Mouse (Mus musculus): ENCODE measurements around the gene Gm7173. TPM values are rescaled to one million over a fixed set of nuclear protein-coding genes. Genes with fewer than 3 reads are reported as not detected.

Gm7173 gene
- total RNA-seq (2014; fragmentation: Nextera tagmentation) (not detected in 2 replicates), total RNA-seq (2017) (under 0.01 TPM in 1 of 2 replicates, not detected in the other), polyA plus RNA-seq (2012) (not detected in 2 replicates)

DNA sequence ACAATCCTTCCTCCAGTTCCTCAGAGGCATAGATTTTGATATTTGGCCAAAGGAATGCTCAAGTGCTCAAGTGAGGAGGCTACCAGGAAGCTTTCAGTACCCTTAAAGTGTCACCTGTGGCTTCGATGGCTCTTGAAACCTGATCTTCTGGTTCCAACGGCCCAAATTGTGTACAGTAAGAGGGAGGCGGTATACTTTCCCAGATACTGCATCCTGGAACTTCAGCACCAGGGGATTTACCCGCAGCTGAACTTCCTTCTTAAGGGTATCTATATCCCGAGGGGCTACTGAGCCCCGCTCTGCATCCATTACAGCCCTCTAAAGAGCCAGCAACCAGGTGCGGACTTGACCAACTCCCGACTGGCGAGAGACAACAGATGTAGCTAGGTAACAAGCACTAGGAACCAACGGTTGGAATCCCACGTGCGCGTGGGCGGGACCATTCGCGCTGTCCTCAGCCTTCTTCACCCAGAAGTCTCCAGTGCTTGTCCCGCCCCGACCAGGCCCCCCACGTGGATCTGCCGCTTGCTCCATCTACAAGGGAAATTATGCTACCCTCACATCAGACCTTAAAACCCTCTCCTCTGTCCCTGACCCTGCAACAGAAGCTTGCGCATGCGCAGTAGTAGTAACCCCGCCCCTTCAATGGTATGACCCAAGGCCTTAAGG is at the start of gene Gm7173:
TSS of gene Gm7173 (minus strand) at position 309 of the 669 bp plus-strand sequence.
- DNase-seq (ENCODE audit: low spot score): no peak

DNA sequence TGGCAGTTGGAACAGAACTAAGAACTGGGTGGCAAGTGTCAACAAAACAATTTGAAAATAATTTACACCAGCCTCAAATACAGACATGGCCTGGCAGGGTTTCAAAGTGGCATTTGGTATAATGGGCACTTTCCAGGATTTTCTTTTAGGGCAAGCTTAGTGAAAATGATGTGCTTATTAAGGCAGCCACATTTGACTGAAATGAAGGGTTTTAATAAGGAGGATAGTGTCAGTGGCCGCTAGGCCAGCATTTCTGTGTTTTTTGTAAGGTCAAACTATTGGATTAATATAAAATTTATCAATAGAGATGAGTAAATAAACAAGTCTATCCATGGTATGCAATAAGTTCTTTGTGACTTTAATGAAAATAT is 546 bp upstream of the Gm7173 start:
- TF ChIP-seq GATA1 (IDR thresholded peaks at IDR 0.05; ENCODE audit: borderline replicate concordance, low read length) (no peak), POLR2AphosphoS5 (IDR thresholded peaks at IDR 0.05; ENCODE audit: insufficient replicate concordance, low read depth, low read length) (no peak), TAL1 (conservative IDR thresholded peaks at IDR 0.05; ENCODE audit: low read depth, low read length) (no peak), CTCF (IDR thresholded peaks at IDR 0.05; ENCODE audit: low read depth, low read length) (no peak), GATA2 (IDR thresholded peaks at IDR 0.05; ENCODE audit: borderline replicate concordance, low read depth, low read length) (no peak)
- Histone ChIP-seq H3K9me3 (replicated peaks) (0 out of 2 replicates have a peak, but pooled peaks cover 3% of the 10 kb centered on the region), H3K36me3 (replicated peaks) (no peaks in the 10 kb centered on the region), H3K4me3 (ENCODE audit: low read depth, low read length) (no peak overlapping the region), H3K4me1 (ENCODE audit: insufficient read depth, low read depth, low read length) (no peaks in the 10 kb centered on the region), H3K27me3 (ENCODE audit: insufficient read depth, low read length) (no peaks in the 10 kb centered on the region)
- DNase-seq (ENCODE audit: low spot score) (no peak), ATAC-seq (ENCODE audit: extremely low read depth, insufficient number of reproducible peaks, low FRiP score, poor library complexity, severe bottlenecking) (no peak)

More for the DNA sequence above, at the start of gene Gm7173:
- 0 out of 2 replicates have a peak, but pooled peaks cover 3% of the 10 kb centered on the region for H3K9me3 ChIP-seq (replicated peaks)
- no peaks in the 10 kb centered on the region for H3K4me1 ChIP-seq (ENCODE audit: insufficient read depth, low read depth, low read length)
- no peaks in the 10 kb centered on the region for H3K27me3 ChIP-seq (ENCODE audit: insufficient read depth, low read length)
- no peak for ATAC-seq (ENCODE audit: extremely low read depth, insufficient number of reproducible peaks, low FRiP score, poor library complexity, severe bottlenecking)
- no peak within 1 kb of the TSS for H3K4me3 ChIP-seq (ENCODE audit: low read depth, low read length)
- no peak for TF ChIP-seq TAL1 (conservative IDR thresholded peaks at IDR 0.05; ENCODE audit: low read depth, low read length)
- TF ChIP-seq GATA1 (IDR thresholded peaks at IDR 0.05; ENCODE audit: borderline replicate concordance, low read length): no peak
- TF ChIP-seq GATA2 (IDR thresholded peaks at IDR 0.05; ENCODE audit: borderline replicate concordance, low read depth, low read length): no peak
- no peak for TF ChIP-seq CTCF (IDR thresholded peaks at IDR 0.05; ENCODE audit: low read depth, low read length)
- TF ChIP-seq POLR2AphosphoS5 (IDR thresholded peaks at IDR 0.05; ENCODE audit: insufficient replicate concordance, low read depth, low read length): no peak
- H3K36me3 ChIP-seq (replicated peaks): no peaks in the 10 kb centered on the region

DNA sequence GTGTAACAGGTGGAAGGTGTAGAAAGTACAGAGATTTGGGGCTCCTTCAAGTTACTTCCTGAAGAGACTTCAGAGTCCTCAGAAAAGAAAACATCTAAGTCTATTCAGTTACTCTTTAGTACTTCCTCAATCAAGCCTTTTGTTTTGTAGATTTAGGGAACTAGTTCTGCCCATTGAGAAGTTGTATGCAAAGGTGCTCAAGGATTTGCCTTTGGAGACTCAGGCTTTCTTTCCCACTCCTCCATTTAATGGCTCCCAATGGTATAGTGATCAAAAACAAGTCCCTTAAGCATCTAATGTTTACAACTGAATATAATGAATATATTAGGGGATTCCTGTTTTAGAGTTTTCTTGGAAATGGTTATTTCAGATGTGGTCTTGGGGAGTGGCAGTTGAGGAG is 200.3 kb downstream of the Gm7173 start:
- ATAC-seq (ENCODE audit: extremely low read depth, insufficient number of reproducible peaks, low FRiP score, poor library complexity, severe bottlenecking) (no peak), DNase-seq (ENCODE audit: low spot score) (no peak)
- Histone ChIP-seq H3K4me1 (ENCODE audit: insufficient read depth, low read depth, low read length) (no peaks in the 10 kb centered on the region), H3K27me3 (ENCODE audit: insufficient read depth, low read length) (no peaks in the 10 kb centered on the region), H3K36me3 (replicated peaks) (no peaks in the 10 kb centered on the region), H3K4me3 (ENCODE audit: low read depth, low read length) (no peak overlapping the region), H3K9me3 (replicated peaks) (no peaks in the 10 kb centered on the region)
- TF ChIP-seq POLR2AphosphoS5 (IDR thresholded peaks at IDR 0.05; ENCODE audit: insufficient replicate concordance, low read depth, low read length): no peak
- no peak for TF ChIP-seq TAL1 (conservative IDR thresholded peaks at IDR 0.05; ENCODE audit: low read depth, low read length)
- TF ChIP-seq GATA2 (IDR thresholded peaks at IDR 0.05; ENCODE audit: borderline replicate concordance, low read depth, low read length): no peak
- TF ChIP-seq CTCF (IDR thresholded peaks at IDR 0.05; ENCODE audit: low read depth, low read length): no peak
- TF ChIP-seq GATA1 (IDR thresholded peaks at IDR 0.05; ENCODE audit: borderline replicate concordance, low read length): no peak

Other genes starting within 250 kb of the Gm7173 start
- gene Mageb16, start 154.2 kb upstream of the Gm7173 start, total RNA-seq (2014; fragmentation: Nextera tagmentation): 0.44 and 2.9 TPM in 2 replicates
- 0.46 and 0.60 TPM in 2 replicates for gene Mageb16, start 154.2 kb upstream of the Gm7173 start, total RNA-seq (2017)
- not detected in 2 replicates for gene Mageb16, start 154.2 kb upstream of the Gm7173 start, polyA plus RNA-seq (2012)

Measured in G1E (cell line).